Mouse (Mus musculus) E14TG2a.4 (cell line): Measurements from ENCODE around the gene Insyn1.

Experiments
- H3K27me3 ChIP-seq: 2 replicates; pipeline ENCODE4 v1.6.1; 2014; ENCODE audit warnings: low read length, control low read depth; ENCODE audit not compliant: insufficient read depth
- H3K36me3 ChIP-seq: 2 replicates; pipeline ENCODE4 v1.6.1; 2014; ENCODE audit warnings: low read length, control low read depth; ENCODE audit not compliant: insufficient read depth
- H3K4me1 ChIP-seq: replicated peaks from 2 replicates; pipeline ENCODE4 v1.6.1; 2014; ENCODE audit warnings: low read depth, low read length, control low read depth
- H3K4me3 ChIP-seq: replicated peaks from 2 replicates; pipeline ENCODE4 v1.5.1; 2014; ENCODE audit warnings: mild to moderate bottlenecking, low read length
- H3K9me3 ChIP-seq: 2 replicates; pipeline ENCODE4 v1.6.1; 2014; ENCODE audit warnings: low read length, control low read depth
- CTCF ChIP-seq: conservative IDR thresholded peaks from 2 replicates; pipeline ENCODE4 v1.5.1; 2014; ENCODE audit warnings: low read length
- NANOG ChIP-seq: IDR thresholded peaks from 2 replicates; pipeline ENCODE4 v1.6.1; 2014; ENCODE audit warnings: borderline replicate concordance, low read length, mixed read lengths
- POU5F1 ChIP-seq: IDR thresholded peaks from 2 replicates; pipeline ENCODE4 v1.6.1; 2014; ENCODE audit warnings: low read length, borderline replicate concordance

The Insyn1 gene

DNA sequence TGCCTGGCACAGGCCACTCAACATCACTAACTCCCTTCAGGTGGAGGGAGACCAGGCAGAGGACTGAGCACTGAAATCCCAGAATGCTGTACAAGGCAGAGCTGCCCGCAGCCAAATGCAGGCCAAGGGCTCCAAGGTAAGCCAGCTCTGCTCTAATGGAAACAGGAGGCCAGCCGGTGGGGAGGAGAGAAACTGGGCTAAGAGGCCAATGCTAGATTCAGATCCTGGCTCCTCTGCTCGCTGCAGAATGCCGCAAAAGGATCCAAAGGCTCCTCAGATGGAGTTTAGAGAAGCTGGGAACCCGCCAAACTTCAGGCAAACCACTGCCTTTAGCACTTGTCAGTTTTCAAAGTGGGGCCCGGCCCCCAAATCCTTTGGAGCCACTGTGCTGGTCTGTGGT, 44.9 kb downstream of the Insyn1 start:
- Histone ChIP-seq H3K4me3 (no peak overlapping the region), H3K36me3 (peaks cover 95% of the 10 kb centered on the region), H3K9me3 (no peaks in the 10 kb centered on the region), H3K27me3 (no peaks in the 10 kb centered on the region), H3K4me1 (peaks cover 18% of the 10 kb centered on the region)
- TF ChIP-seq CTCF: no peak
- no peak for TF ChIP-seq POU5F1
- no peak for TF ChIP-seq NANOG

- TF ChIP-seq CTCF: peak; percentile 61
- TF ChIP-seq NANOG: no peak
- TF ChIP-seq POU5F1: no peak
- H3K27me3 ChIP-seq: no peaks in the 10 kb centered on the region
- H3K36me3 ChIP-seq: peaks cover 91% of the 10 kb centered on the region
- H3K4me3 ChIP-seq: no peak overlapping the region
- no peaks in the 10 kb centered on the region for H3K9me3 ChIP-seq
- peaks cover 18% of the 10 kb centered on the region for H3K4me1 ChIP-seq
These were observed 46.4 kb downstream of the Insyn1 start for GRCm38 (mm10) chr9:58534766-58535165.

DNA sequence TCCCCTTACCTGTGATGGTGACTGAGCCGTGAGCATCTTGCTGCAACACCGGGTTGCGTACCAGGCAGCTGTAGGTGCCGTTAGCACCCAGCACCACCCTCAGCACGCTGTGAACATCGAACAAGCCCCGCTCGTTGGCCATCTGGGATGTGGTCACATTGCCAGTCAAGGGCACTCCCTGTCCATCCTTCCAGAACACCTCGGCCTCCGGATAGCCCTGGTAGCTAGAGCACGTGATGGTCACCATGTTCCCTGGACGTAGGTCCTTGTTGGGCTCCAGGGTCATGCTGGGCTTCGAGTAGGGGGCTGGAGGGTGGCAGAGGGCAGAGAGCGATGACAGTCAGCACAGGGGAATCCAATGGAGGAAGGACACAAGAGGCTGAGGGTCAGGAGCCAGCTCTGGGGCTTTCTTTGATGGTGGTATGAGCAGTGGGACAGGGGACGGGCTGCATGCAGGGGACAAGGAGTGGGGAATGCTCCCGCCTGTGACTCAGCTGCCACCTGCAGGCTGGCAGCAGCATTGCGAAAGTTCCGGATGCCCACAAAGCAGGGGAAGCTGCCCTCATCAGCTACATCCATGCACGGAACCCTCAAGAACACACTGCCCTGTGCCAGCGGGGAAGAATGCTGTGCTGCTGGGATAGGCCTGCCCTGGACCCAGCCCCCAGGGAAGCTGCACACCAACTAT, 47.2 kb downstream of the Insyn1 start:
- TF ChIP-seq CTCF (peak; percentile 38), NANOG (no peak)
- H3K4me3 ChIP-seq: no peak overlapping the region
- peaks cover 20% of the 10 kb centered on the region for H3K4me1 ChIP-seq
- H3K27me3 ChIP-seq: no peaks in the 10 kb centered on the region
- H3K36me3 ChIP-seq: peaks cover 91% of the 10 kb centered on the region
- no peaks in the 10 kb centered on the region for H3K9me3 ChIP-seq

- Histone ChIP-seq H3K27me3 (no peaks in the 10 kb centered on the region), H3K4me1 (peaks cover 38% of the 10 kb centered on the region), H3K9me3 (no peaks in the 10 kb centered on the region), H3K36me3 (peaks cover 79% of the 10 kb centered on the region), H3K4me3 (no peak overlapping the region)
- TF ChIP-seq POU5F1 (no peak), NANOG (no peak), CTCF (no peak)
These were observed 49.4 kb downstream of the Insyn1 start for GRCm38 (mm10) chr9:58537774-58538173.

DNA sequence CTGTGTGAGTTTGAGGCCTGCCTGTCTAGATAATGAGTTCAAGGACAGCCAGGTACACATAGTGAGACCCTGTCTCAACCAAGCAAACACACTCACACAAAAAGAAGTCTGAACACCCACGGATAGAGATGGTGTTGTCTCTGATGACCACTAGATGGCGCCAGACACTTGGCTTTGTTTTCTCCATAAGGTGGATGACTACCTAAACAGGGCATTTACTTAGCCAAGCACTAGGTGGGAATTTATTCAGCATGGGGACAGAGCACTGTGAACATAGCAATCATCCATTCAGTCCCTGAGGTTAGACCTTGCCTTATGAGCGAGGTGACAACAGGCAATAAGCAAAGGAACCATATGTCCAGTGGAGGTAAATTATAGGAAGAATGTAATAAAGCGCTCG, 51.5 kb downstream of the Insyn1 start:
- H3K27me3 ChIP-seq: no peaks in the 10 kb centered on the region
- H3K4me3 ChIP-seq: no peak overlapping the region
- H3K36me3 ChIP-seq: peaks cover 72% of the 10 kb centered on the region
- H3K4me1 ChIP-seq: peaks cover 58% of the 10 kb centered on the region
- no peaks in the 10 kb centered on the region for H3K9me3 ChIP-seq
- no peak for TF ChIP-seq NANOG
- peak; percentile 80 for TF ChIP-seq CTCF

DNA sequence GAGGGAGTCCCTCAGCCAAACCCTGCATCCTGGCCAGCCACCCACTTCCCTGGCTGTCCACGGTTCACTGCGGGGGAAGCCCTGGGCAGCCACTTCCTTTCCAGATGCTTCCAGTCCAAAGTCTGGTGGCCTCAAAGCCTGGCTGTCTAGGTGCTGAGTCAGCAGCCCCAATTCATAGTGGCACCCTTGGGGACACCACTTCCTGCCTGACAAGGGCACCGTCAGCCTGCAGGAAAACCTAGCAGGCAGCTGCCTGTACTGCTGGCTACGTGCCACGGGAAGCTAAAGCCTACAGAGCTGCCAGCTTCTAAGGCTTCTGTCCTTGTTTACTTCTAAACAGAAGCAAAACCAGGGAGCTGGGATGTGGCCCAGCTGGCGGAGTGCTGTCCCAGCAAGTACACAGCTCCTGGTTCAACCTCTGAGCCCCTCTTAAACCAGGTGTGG, 53.5 kb downstream of the Insyn1 start:
- no peak for TF ChIP-seq NANOG
- no peak overlapping the region for H3K4me3 ChIP-seq
- peaks cover 54% of the 10 kb centered on the region for H3K36me3 ChIP-seq
- H3K27me3 ChIP-seq: no peaks in the 10 kb centered on the region
- H3K4me1 ChIP-seq: peaks cover 63% of the 10 kb centered on the region
- H3K9me3 ChIP-seq: no peaks in the 10 kb centered on the region

GRCm38 (mm10) chr9:58544879-58545324, 56.5 kb downstream of the Insyn1 start:
- TF ChIP-seq NANOG (no peak), CTCF (no peak), POU5F1 (no peak)
- Histone ChIP-seq H3K9me3 (no peaks in the 10 kb centered on the region), H3K4me3 (peak overlapping the region; percentile 17; the same call in 1 of the 2 replicates), H3K36me3 (peaks cover 28% of the 10 kb centered on the region), H3K4me1 (peaks cover 91% of the 10 kb centered on the region), H3K27me3 (no peaks in the 10 kb centered on the region)

DNA sequence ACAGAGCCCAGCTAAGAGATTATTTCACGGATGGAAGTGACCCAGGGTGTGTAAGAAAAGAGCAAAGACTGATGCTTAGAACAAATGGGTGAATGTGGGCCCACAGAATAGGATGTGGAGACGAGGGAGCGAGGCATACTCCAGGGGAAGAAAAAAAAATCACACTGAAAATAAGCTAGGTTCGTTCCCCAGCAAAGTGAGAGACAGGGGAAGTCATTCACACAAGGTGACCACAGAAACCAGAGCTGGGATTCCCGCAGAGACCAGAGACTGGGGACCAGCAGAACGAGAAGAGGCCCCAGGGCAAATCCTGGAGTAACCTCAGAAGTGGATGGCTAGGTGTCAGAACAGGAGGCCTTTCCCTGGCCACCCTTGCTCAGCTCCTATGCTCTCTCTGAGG, 57.0 kb downstream of the Insyn1 start:
- H3K27me3 ChIP-seq: no peaks in the 10 kb centered on the region
- H3K36me3 ChIP-seq: peaks cover 23% of the 10 kb centered on the region
- H3K9me3 ChIP-seq: no peaks in the 10 kb centered on the region
- H3K4me3 ChIP-seq: peak overlapping the region; percentile 17; the same call in 1 of the 2 replicates
- TF ChIP-seq CTCF (no peak), NANOG (no peak), POU5F1 (no peak)
- H3K4me1 ChIP-seq: peaks cover 97% of the 10 kb centered on the region

DNA sequence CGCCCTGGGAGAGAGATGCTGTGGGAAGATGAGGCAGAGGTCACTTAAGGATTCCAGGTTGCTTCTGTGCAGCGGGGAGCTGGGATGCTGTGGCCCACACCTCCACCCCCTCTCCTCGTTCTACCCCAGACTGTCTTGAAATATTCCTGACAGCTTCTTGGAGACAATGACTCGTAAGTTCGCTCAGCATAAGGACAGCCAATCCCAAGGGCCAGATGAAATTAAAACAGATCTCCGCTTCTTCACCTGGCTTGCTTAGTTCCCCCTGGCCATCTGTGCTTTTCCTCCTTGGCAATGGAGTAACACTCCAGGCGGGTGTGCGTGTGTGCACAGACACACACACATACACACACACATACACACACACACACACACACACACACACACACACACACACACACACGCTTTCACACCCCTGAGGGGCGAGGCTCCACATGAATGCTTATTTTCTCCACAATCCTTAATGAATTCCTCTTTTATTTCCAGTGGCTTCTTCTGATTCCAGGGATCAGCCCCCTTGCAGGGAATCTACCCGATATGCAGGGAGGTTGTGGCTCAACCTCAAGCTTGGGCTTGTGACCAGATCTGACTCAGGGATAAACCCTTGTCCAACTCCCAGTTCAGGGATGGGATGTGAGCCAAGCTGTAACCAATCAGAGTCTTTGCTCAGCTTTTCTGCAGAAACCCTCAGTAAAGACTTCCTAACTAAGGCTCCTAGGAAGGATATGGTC, 58.4 kb downstream of the Insyn1 start:
- TF ChIP-seq CTCF (no peak), POU5F1 (no peak)
- no peak overlapping the region for H3K4me3 ChIP-seq
- H3K27me3 ChIP-seq: no peaks in the 10 kb centered on the region
- no peaks in the 10 kb centered on the region for H3K9me3 ChIP-seq
- peaks cover 22% of the 10 kb centered on the region for H3K36me3 ChIP-seq
- H3K4me1 ChIP-seq: peaks cover 98% of the 10 kb centered on the region
